Mouse (Mus musculus): ENCODE measurements around the gene Orai1. TPM values are rescaled to one million over a fixed set of nuclear protein-coding genes. Genes with fewer than 3 reads are reported as not detected.

Gene Orai1
- polyA plus RNA-seq, 1 experiment from 2014 or later, result 17.5 TPM

- Histone ChIP-seq H3K9me3 (replicated peaks) (no peaks in the 10 kb centered on the region), H3K4me3 (replicated peaks) (no peak overlapping the region), H3K36me3 (peaks cover 4% of the 10 kb centered on the region; the same call in 1 of the 2 replicates), H3K4me2 (no peak overlapping the region), H3K4me1 (peaks cover 50% of the 10 kb centered on the region), H3K9ac (no peak overlapping the region), H3K27me3 (no peaks in the 10 kb centered on the region), H3K27ac (peak overlapping the region; percentile 32; the same call in 1 of the 2 replicates)
- no peak for ATAC-seq (replicated peaks; ENCODE audit: low FRiP score)
- 64% methylated on average over 10 of the region's 10 CpGs for WGBS
Observed at GRCm38 (mm10) chr5:123019336-123020016, 4.6 kb downstream of the Orai1 start.

- peaks cover 53% of the 10 kb centered on the region for H3K4me1 ChIP-seq
- H3K27me3 ChIP-seq, result no peaks in the 10 kb centered on the region
- no peak overlapping the region for H3K27ac ChIP-seq
- H3K9me3 ChIP-seq (replicated peaks), result no peaks in the 10 kb centered on the region
- ATAC-seq (replicated peaks; ENCODE audit: low FRiP score), result no peak
- WGBS, result 91% methylated on average over 5 of the region's 5 CpGs
- H3K4me2 ChIP-seq, result no peak overlapping the region
- no peak overlapping the region for H3K4me3 ChIP-seq (replicated peaks)
- H3K36me3 ChIP-seq, result peaks cover 4% of the 10 kb centered on the region; the same call in 1 of the 2 replicates
- no peak overlapping the region for H3K9ac ChIP-seq
Observed at GRCm38 (mm10) chr5:123020426-123020825, 5.6 kb downstream of the Orai1 start.

GRCm38 (mm10) chr5:123021438-123021837 lies 6.6 kb downstream of the Orai1 start:
- no peaks in the 10 kb centered on the region for H3K27me3 ChIP-seq
- no peak for ATAC-seq (replicated peaks; ENCODE audit: low FRiP score)
- H3K4me1 ChIP-seq, result peaks cover 52% of the 10 kb centered on the region
- 83% methylated on average over 7 of the region's 7 CpGs for WGBS
- no peak overlapping the region for H3K27ac ChIP-seq
- peaks cover 4% of the 10 kb centered on the region; the same call in 1 of the 2 replicates for H3K36me3 ChIP-seq
- no peaks in the 10 kb centered on the region for H3K9me3 ChIP-seq (replicated peaks)
- H3K4me2 ChIP-seq, result no peak overlapping the region
- H3K4me3 ChIP-seq (replicated peaks), result no peak overlapping the region
- no peak overlapping the region for H3K9ac ChIP-seq

GRCm38 (mm10) chr5:123023049-123023448 lies 8.2 kb downstream of the Orai1 start:
- no peak overlapping the region for H3K27ac ChIP-seq

GRCm38 (mm10) chr5:123024312-123024711 lies 9.4 kb downstream of the Orai1 start:
- H3K9me3 ChIP-seq (replicated peaks), result no peaks in the 10 kb centered on the region
- H3K36me3 ChIP-seq, result peaks cover 9% of the 10 kb centered on the region
- no peak overlapping the region for H3K9ac ChIP-seq
- peaks cover 34% of the 10 kb centered on the region for H3K4me1 ChIP-seq
- H3K27ac ChIP-seq, result no peak overlapping the region
- no peaks in the 10 kb centered on the region for H3K27me3 ChIP-seq
- H3K4me3 ChIP-seq (replicated peaks), result no peak overlapping the region
- 83% methylated on average over 6 of the region's 6 CpGs for WGBS
- no peak for ATAC-seq (replicated peaks; ENCODE audit: low FRiP score)
- H3K4me2 ChIP-seq, result no peak overlapping the region

More at GRCm38 (mm10) chr5:123023049-123023448, 8.2 kb downstream of the Orai1 start:
- H3K9ac ChIP-seq, result no peak overlapping the region
- ATAC-seq (replicated peaks; ENCODE audit: low FRiP score), result no peak
- H3K36me3 ChIP-seq, result peaks cover 4% of the 10 kb centered on the region; the same call in 1 of the 2 replicates
- WGBS, result 84% methylated on average over 6 of the region's 6 CpGs
- peaks cover 46% of the 10 kb centered on the region for H3K4me1 ChIP-seq
- H3K4me3 ChIP-seq (replicated peaks), result no peak overlapping the region
- H3K9me3 ChIP-seq (replicated peaks), result no peaks in the 10 kb centered on the region
- H3K4me2 ChIP-seq, result no peak overlapping the region
- no peaks in the 10 kb centered on the region for H3K27me3 ChIP-seq

- H3K4me1 ChIP-seq, result peaks cover 28% of the 10 kb centered on the region
- H3K4me3 ChIP-seq (replicated peaks), result no peak overlapping the region
- peaks cover 16% of the 10 kb centered on the region for H3K36me3 ChIP-seq
- no peaks in the 10 kb centered on the region for H3K9me3 ChIP-seq (replicated peaks)
- 28% methylated on average over 9 of the region's 9 CpGs for whole genome bisulfite sequencing
- H3K4me2 ChIP-seq, result no peak overlapping the region
- peak overlapping the region; percentile 54 for H3K27ac ChIP-seq
- no peaks in the 10 kb centered on the region for H3K27me3 ChIP-seq
- ATAC-seq (replicated peaks; ENCODE audit: low FRiP score), result peak; percentile 56; the same call in 1 of the 2 replicates
- H3K9ac ChIP-seq, result no peak overlapping the region
Observed at GRCm38 (mm10) chr5:123024965-123025573, 10.2 kb downstream of the Orai1 start.

GRCm38 (mm10) chr5:123026414-123026813 lies 11.5 kb downstream of the Orai1 start:
- 58% methylated on average over 6 of the region's 6 CpGs for WGBS
- no peak overlapping the region for H3K9ac ChIP-seq
- no peaks in the 10 kb centered on the region for H3K9me3 ChIP-seq (replicated peaks)
- no peaks in the 10 kb centered on the region for H3K27me3 ChIP-seq
- no peak for ATAC-seq (replicated peaks; ENCODE audit: low FRiP score)
- no peak overlapping the region for H3K4me2 ChIP-seq
- H3K4me3 ChIP-seq (replicated peaks), result no peak overlapping the region
- peaks cover 30% of the 10 kb centered on the region for H3K36me3 ChIP-seq
- H3K4me1 ChIP-seq, result peaks cover 28% of the 10 kb centered on the region
- H3K27ac ChIP-seq, result no peak overlapping the region

GRCm38 (mm10) chr5:123027436-123027835 lies 12.6 kb downstream of the Orai1 start:
- peaks cover 36% of the 10 kb centered on the region for H3K36me3 ChIP-seq
- no peak overlapping the region for H3K4me2 ChIP-seq
- no peaks in the 10 kb centered on the region for H3K9me3 ChIP-seq (replicated peaks)
- no peak overlapping the region for H3K4me3 ChIP-seq (replicated peaks)
- H3K27me3 ChIP-seq, result no peaks in the 10 kb centered on the region
- no peak overlapping the region for H3K9ac ChIP-seq
- no peak for ATAC-seq (replicated peaks; ENCODE audit: low FRiP score)
- peaks cover 28% of the 10 kb centered on the region for H3K4me1 ChIP-seq
- H3K27ac ChIP-seq, result no peak overlapping the region
- WGBS, result 58% methylated on average over 6 of the region's 6 CpGs

GRCm38 (mm10) chr5:123029729-123030128 lies 14.9 kb downstream of the Orai1 start:
- no peaks in the 10 kb centered on the region for H3K27me3 ChIP-seq
- no peak overlapping the region for H3K4me2 ChIP-seq
- H3K27ac ChIP-seq, result no peak overlapping the region
- no peak for ATAC-seq (replicated peaks; ENCODE audit: low FRiP score)
- no peak overlapping the region for H3K9ac ChIP-seq
- H3K4me1 ChIP-seq, result peaks cover 26% of the 10 kb centered on the region
- WGBS, result 86% methylated on average over 7 of the region's 7 CpGs
- peaks cover 37% of the 10 kb centered on the region for H3K36me3 ChIP-seq
- no peaks in the 10 kb centered on the region for H3K9me3 ChIP-seq (replicated peaks)
- no peak overlapping the region for H3K4me3 ChIP-seq (replicated peaks)

GRCm38 (mm10) chr5:123031312-123031711 lies 16.4 kb downstream of the Orai1 start:
- Histone ChIP-seq H3K9ac (no peak overlapping the region), H3K9me3 (replicated peaks) (no peaks in the 10 kb centered on the region), H3K4me1 (peaks cover 11% of the 10 kb centered on the region), H3K27me3 (no peaks in the 10 kb centered on the region), H3K4me3 (replicated peaks) (no peak overlapping the region), H3K27ac (no peak overlapping the region), H3K4me2 (no peak overlapping the region), H3K36me3 (peaks cover 37% of the 10 kb centered on the region)
- no peak for ATAC-seq (replicated peaks; ENCODE audit: low FRiP score)
- 88% methylated on average over 3 of the region's 3 CpGs for WGBS

GRCm38 (mm10) chr5:123033646-123034160 lies 18.8 kb downstream of the Orai1 start:
- WGBS, result 74% methylated on average over 7 of the region's 7 CpGs
- Histone ChIP-seq H3K4me3 (replicated peaks) (no peak overlapping the region), H3K27ac (no peak overlapping the region), H3K4me2 (no peak overlapping the region), H3K9me3 (replicated peaks) (no peaks in the 10 kb centered on the region), H3K27me3 (no peaks in the 10 kb centered on the region), H3K9ac (no peak overlapping the region), H3K36me3 (peaks cover 37% of the 10 kb centered on the region), H3K4me1 (peaks cover under 1% of the 10 kb centered on the region)
- ATAC-seq (replicated peaks; ENCODE audit: low FRiP score), result no peak

- WGBS, result 85% methylated on average over 4 of the region's 4 CpGs
- no peak overlapping the region for H3K9ac ChIP-seq
- no peaks in the 10 kb centered on the region for H3K9me3 ChIP-seq (replicated peaks)
- peaks cover 11% of the 10 kb centered on the region for H3K4me1 ChIP-seq
- H3K27me3 ChIP-seq, result no peaks in the 10 kb centered on the region
- peak overlapping the region; percentile 42; the same call in 1 of the 2 replicates for H3K27ac ChIP-seq
- H3K4me3 ChIP-seq (replicated peaks), result no peak overlapping the region
- no peak for ATAC-seq (replicated peaks; ENCODE audit: low FRiP score)
- no peak overlapping the region for H3K4me2 ChIP-seq
- H3K36me3 ChIP-seq, result peaks cover 25% of the 10 kb centered on the region
Observed at GRCm38 (mm10) chr5:123035089-123035488, 20.2 kb downstream of the Orai1 start.

Measured in kidney, embryonic 15.5 days (tissue).